Mouse (Mus musculus): ENCODE results near the gene Kpna6. TPM values are rescaled to one million over a fixed set of nuclear protein-coding genes. Genes with fewer than 3 reads are reported as not detected.
A peak's percentile ranks its signal among the peaks of the same experiment; 100 is the strongest.

Kpna6 gene
- polyA plus RNA-seq, 1 experiment from 2014 or later, result 5.7 TPM

GRCm38 (mm10) chr4:129600233-129601158 lies 72.1 kb downstream of the Kpna6 start, which contains the start of the genes Eif3i and Tmem234:
Gene Eif3i (minus strand): TSS chr4:129600648.
Gene Tmem234 (plus strand): TSS chr4:129600668.
- ATAC-seq (ENCODE audit: low FRiP score, low TSS enrichment) (peak; percentile 91), DNase-seq (ENCODE audit: low spot score) (peak; percentile 87)
- peak; percentile 24; the same call in 1 of the 2 replicates for TF ChIP-seq CTCF (IDR thresholded peaks at IDR 0.05; ENCODE audit: low read depth)
- no peak for TF ChIP-seq EP300 (optimal IDR thresholded peaks at IDR 0.05)
- Histone ChIP-seq H3K36me3 (ENCODE audit: control insufficient read depth, insufficient read depth, low read length) (peaks cover 8% of the 10 kb centered on the region; the same call in 1 of the 2 replicates), H3K9me3 (ENCODE audit: control insufficient read depth, low read length) (no peaks in the 10 kb centered on the region), H3K4me3 (ENCODE audit: low read depth, low read length) (peak within 1 kb of the TSS; percentile 98), H3K27me3 (ENCODE audit: control insufficient read depth, insufficient read depth, low read length) (no peaks in the 10 kb centered on the region), H3K4me2 (replicated peaks; ENCODE audit: low read depth) (peak within 1 kb of the TSS; percentile 88), H3K27ac (replicated peaks) (peak within 1 kb of the TSS; percentile 83), H3K4me1 (replicated peaks; ENCODE audit: control insufficient read depth, insufficient read depth) (peaks cover 7% of the 10 kb centered on the region; the same call in 1 of the 2 replicates), H3K9ac (ENCODE audit: low read length) (peak within 1 kb of the TSS; percentile 92)
- under 1% methylated on average over 74 of the region's 74 CpGs for WGBS

Small RNA genes within 50 kb of the gene (microRNA-seq; reads per million reads assigned to microRNA genes)
- gene Mir7016, result not detected

Other genes starting within 250 kb of the Kpna6 start
- gene Zbtb8b, start 231.9 kb downstream of the Kpna6 start, polyA plus RNA-seq (2015; fragmentation: Nextera tagmentation; extraction: Ambion mirVana), result 0.68 and 0.72 TPM in 2 replicates
- 16.7 and 17.9 TPM in 2 replicates for gene Bsdc1, start 211.2 kb downstream of the Kpna6 start, polyA plus RNA-seq (2015; fragmentation: Nextera tagmentation; extraction: Ambion mirVana)
- 0.07 TPM in 1 of 2 replicates, not detected in the other for gene Tssk3, start 181.7 kb downstream of the Kpna6 start, polyA plus RNA-seq (2015; fragmentation: Nextera tagmentation; extraction: Ambion mirVana)
- 0.36 and 0.44 TPM in 2 replicates for gene Fam229a, start 181.6 kb downstream of the Kpna6 start, polyA plus RNA-seq (2015; fragmentation: Nextera tagmentation; extraction: Ambion mirVana)
- 153 and 174 TPM in 2 replicates for gene Marcksl1, start 159.2 kb downstream of the Kpna6 start, polyA plus RNA-seq (2015; fragmentation: Nextera tagmentation; extraction: Ambion mirVana)
- gene Hdac1, start 130.1 kb downstream of the Kpna6 start, polyA plus RNA-seq (2015; fragmentation: Nextera tagmentation; extraction: Ambion mirVana), result 110 TPM in 2 replicates
- gene Lck, start 99.1 kb downstream of the Kpna6 start, polyA plus RNA-seq (2015; fragmentation: Nextera tagmentation; extraction: Ambion mirVana), result 1.7 and 1.9 TPM in 2 replicates
- 1.2 and 1.9 TPM in 2 replicates for gene Fam167b, start 94.2 kb downstream of the Kpna6 start, polyA plus RNA-seq (2015; fragmentation: Nextera tagmentation; extraction: Ambion mirVana)
- gene Eif3i, start 72.1 kb downstream of the Kpna6 start, polyA plus RNA-seq (2015; fragmentation: Nextera tagmentation; extraction: Ambion mirVana), result 222 and 230 TPM in 2 replicates
- gene Tmem234, start 72.1 kb downstream of the Kpna6 start, polyA plus RNA-seq (2015; fragmentation: Nextera tagmentation; extraction: Ambion mirVana), result 168 and 169 TPM in 2 replicates
- gene Dcdc2b, start 58.5 kb downstream of the Kpna6 start, polyA plus RNA-seq (2015; fragmentation: Nextera tagmentation; extraction: Ambion mirVana), result 0.65 and 0.75 TPM in 2 replicates
- 15.8 and 16.1 TPM in 2 replicates for gene Iqcc, start 53.7 kb downstream of the Kpna6 start, polyA plus RNA-seq (2015; fragmentation: Nextera tagmentation; extraction: Ambion mirVana)
- 34.2 and 40.2 TPM in 2 replicates for gene Ccdc28b, start 48.8 kb downstream of the Kpna6 start, polyA plus RNA-seq (2015; fragmentation: Nextera tagmentation; extraction: Ambion mirVana)
- gene Txlna, start 31.7 kb downstream of the Kpna6 start, polyA plus RNA-seq (2015; fragmentation: Nextera tagmentation; extraction: Ambion mirVana), result 23.5 and 23.6 TPM in 2 replicates
- gene Tmem39b, start 24.1 kb upstream of the Kpna6 start, polyA plus RNA-seq (2015; fragmentation: Nextera tagmentation; extraction: Ambion mirVana), result 4.5 and 5.4 TPM in 2 replicates
- 37.7 and 38.6 TPM in 2 replicates for gene Khdrbs1, start 69.5 kb upstream of the Kpna6 start, polyA plus RNA-seq (2015; fragmentation: Nextera tagmentation; extraction: Ambion mirVana)
- gene Ptp4a2, start 138.5 kb upstream of the Kpna6 start, polyA plus RNA-seq (2015; fragmentation: Nextera tagmentation; extraction: Ambion mirVana), result 270 and 275 TPM in 2 replicates